Mouse (Mus musculus): ENCODE measurements at regions not wholly inside any gene's neighbourhood (a gene's known extent, or its start where the extent isn't known, plus 50 kb on each side); places are given as distances from the start of the nearest gene placed in this dataset.

GRCm38 (mm10) chr8:34614031-34614526, 502.5 kb upstream of the Gm10131 start:
- 31% methylated on average over 10 of the region's 10 CpGs for WGBS
- no peak overlapping the region for H3K4me3 ChIP-seq (replicated peaks; ENCODE audit: control insufficient read depth, low read depth, low read length)
- H3K27ac ChIP-seq (ENCODE audit: control insufficient read depth, insufficient read depth, low read depth, low read length, poor library complexity) = no peak overlapping the region
- TF ChIP-seq POLR2A (IDR thresholded peaks at IDR 0.05; ENCODE audit: borderline replicate concordance, control insufficient read depth, low read depth, low read length) (no peak), CTCF (IDR thresholded peaks at IDR 0.05; ENCODE audit: control insufficient read depth, insufficient read depth, low read length) (no peak)
- peaks cover 1% of the 10 kb centered on the region; the same call in 1 of the 2 replicates for H3K4me1 ChIP-seq (ENCODE audit: control insufficient read depth, insufficient read depth, low read length)

GRCm38 (mm10) chr8:34613138-34613537, 501.6 kb upstream of the Gm10131 start:
- TF ChIP-seq CTCF (IDR thresholded peaks at IDR 0.05; ENCODE audit: control insufficient read depth, insufficient read depth, low read length) (no peak), POLR2A (IDR thresholded peaks at IDR 0.05; ENCODE audit: borderline replicate concordance, control insufficient read depth, low read depth, low read length) (no peak)
- 62% methylated on average over 5 of the region's 5 CpGs for WGBS
- H3K4me3 ChIP-seq (replicated peaks; ENCODE audit: control insufficient read depth, low read depth, low read length) = no peak overlapping the region
- H3K4me1 ChIP-seq (ENCODE audit: control insufficient read depth, insufficient read depth, low read length) = peaks cover 1% of the 10 kb centered on the region; the same call in 1 of the 2 replicates
- no peak overlapping the region for H3K27ac ChIP-seq (ENCODE audit: control insufficient read depth, insufficient read depth, low read depth, low read length, poor library complexity)

- no peak overlapping the region for H3K4me3 ChIP-seq (replicated peaks; ENCODE audit: control insufficient read depth, low read depth, low read length)
- H3K4me1 ChIP-seq (ENCODE audit: control insufficient read depth, insufficient read depth, low read length) = peaks cover 1% of the 10 kb centered on the region; the same call in 1 of the 2 replicates
- TF ChIP-seq POLR2A (IDR thresholded peaks at IDR 0.05; ENCODE audit: borderline replicate concordance, control insufficient read depth, low read depth, low read length) = no peak
- TF ChIP-seq CTCF (IDR thresholded peaks at IDR 0.05; ENCODE audit: control insufficient read depth, insufficient read depth, low read length) = no peak
- 66% methylated on average over 3 of the region's 3 CpGs for WGBS
- no peak overlapping the region for H3K27ac ChIP-seq (ENCODE audit: control insufficient read depth, insufficient read depth, low read depth, low read length, poor library complexity)
Measured at GRCm38 (mm10) chr8:34612396-34612795, 500.9 kb upstream of the Gm10131 start.

- no peak overlapping the region for H3K4me3 ChIP-seq (replicated peaks; ENCODE audit: control insufficient read depth, low read depth, low read length)
- peaks cover 1% of the 10 kb centered on the region; the same call in 1 of the 2 replicates for H3K4me1 ChIP-seq (ENCODE audit: control insufficient read depth, insufficient read depth, low read length)
- H3K27ac ChIP-seq (ENCODE audit: control insufficient read depth, insufficient read depth, low read depth, low read length, poor library complexity) = no peak overlapping the region
- TF ChIP-seq POLR2A (IDR thresholded peaks at IDR 0.05; ENCODE audit: borderline replicate concordance, control insufficient read depth, low read depth, low read length) (no peak), CTCF (IDR thresholded peaks at IDR 0.05; ENCODE audit: control insufficient read depth, insufficient read depth, low read length) (no peak)
Measured at GRCm38 (mm10) chr8:34610186-34610585, 498.6 kb upstream of the Gm10131 start.

DNA sequence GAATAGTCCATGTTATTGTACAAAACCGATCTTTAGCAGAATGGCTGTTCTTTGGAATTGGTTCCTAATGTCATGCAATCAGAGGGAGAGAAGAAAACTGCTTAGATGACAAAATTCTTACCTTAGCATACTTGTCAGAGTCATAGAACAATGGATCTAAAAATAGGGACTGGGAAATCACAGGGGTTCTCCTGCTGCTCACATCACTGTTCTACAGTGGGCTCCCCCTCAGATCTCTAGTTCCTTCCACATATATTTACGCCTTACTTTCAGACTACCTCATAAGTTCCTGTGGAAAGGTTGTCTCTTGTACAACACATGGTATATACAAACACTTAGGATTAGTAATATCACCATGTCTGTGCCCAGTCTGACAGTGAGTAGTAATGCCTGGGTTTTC, 495.9 kb upstream of the Gm10131 start:
- no peak for TF ChIP-seq CTCF (IDR thresholded peaks at IDR 0.05; ENCODE audit: control insufficient read depth, insufficient read depth, low read length)
- TF ChIP-seq POLR2A (IDR thresholded peaks at IDR 0.05; ENCODE audit: borderline replicate concordance, control insufficient read depth, low read depth, low read length) = no peak
- H3K27ac ChIP-seq (ENCODE audit: control insufficient read depth, insufficient read depth, low read depth, low read length, poor library complexity) = no peak overlapping the region
- 77% methylated on average over 2 of the region's 2 CpGs for WGBS

DNA sequence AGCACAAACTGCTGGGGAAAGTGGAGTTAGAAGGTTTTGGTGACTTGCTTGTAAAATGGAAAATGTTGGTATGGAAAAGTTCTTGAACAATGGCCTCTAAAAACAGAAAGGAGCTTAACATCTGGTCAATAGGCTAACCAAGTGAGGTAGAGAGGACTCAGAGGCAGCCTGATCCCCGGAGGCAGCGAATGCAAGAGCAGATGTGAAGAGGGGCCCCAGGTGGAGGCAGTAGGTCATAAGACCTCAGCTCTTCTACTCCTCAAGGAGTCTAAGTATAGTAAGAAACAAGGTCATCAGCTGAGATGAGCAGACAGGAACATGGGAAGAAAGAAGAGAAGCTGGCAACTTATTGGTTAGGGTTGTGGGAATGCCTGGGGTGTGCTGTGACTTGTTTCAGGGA, 493.5 kb upstream of the Gm10131 start:
- H3K4me1 ChIP-seq (ENCODE audit: control insufficient read depth, insufficient read depth, low read length) = no peaks in the 10 kb centered on the region; the same call in 1 of the 2 replicates
- no peak overlapping the region for H3K4me3 ChIP-seq (replicated peaks; ENCODE audit: control insufficient read depth, low read depth, low read length)
- H3K27ac ChIP-seq (ENCODE audit: control insufficient read depth, insufficient read depth, low read depth, low read length, poor library complexity) = no peak overlapping the region
- 67% methylated on average over 2 of the region's 2 CpGs for WGBS
- TF ChIP-seq CTCF (IDR thresholded peaks at IDR 0.05; ENCODE audit: control insufficient read depth, insufficient read depth, low read length) = no peak
- TF ChIP-seq POLR2A (IDR thresholded peaks at IDR 0.05; ENCODE audit: borderline replicate concordance, control insufficient read depth, low read depth, low read length) = no peak

More for the DNA sequence above, 495.9 kb upstream of the Gm10131 start:
- H3K4me1 ChIP-seq (ENCODE audit: control insufficient read depth, insufficient read depth, low read length) = no peaks in the 10 kb centered on the region
- no peak overlapping the region for H3K4me3 ChIP-seq (replicated peaks; ENCODE audit: control insufficient read depth, low read depth, low read length)

GRCm38 (mm10) chr8:34604581-34604980, 493.0 kb upstream of the Gm10131 start:
- Histone ChIP-seq H3K27ac (ENCODE audit: control insufficient read depth, insufficient read depth, low read depth, low read length, poor library complexity) (no peak overlapping the region), H3K4me1 (ENCODE audit: control insufficient read depth, insufficient read depth, low read length) (no peaks in the 10 kb centered on the region; the same call in 1 of the 2 replicates), H3K4me3 (replicated peaks; ENCODE audit: control insufficient read depth, low read depth, low read length) (no peak overlapping the region)
- 33% methylated on average over 2 of the region's 2 CpGs for WGBS
- TF ChIP-seq CTCF (IDR thresholded peaks at IDR 0.05; ENCODE audit: control insufficient read depth, insufficient read depth, low read length) = no peak
- no peak for TF ChIP-seq POLR2A (IDR thresholded peaks at IDR 0.05; ENCODE audit: borderline replicate concordance, control insufficient read depth, low read depth, low read length)

GRCm38 (mm10) chr8:34601426-34601953, 490.0 kb upstream of the Gm10131 start:
- Histone ChIP-seq H3K4me3 (replicated peaks; ENCODE audit: control insufficient read depth, low read depth, low read length) (no peak overlapping the region), H3K4me1 (ENCODE audit: control insufficient read depth, insufficient read depth, low read length) (peaks cover 3% of the 10 kb centered on the region; the same call in 1 of the 2 replicates), H3K27ac (ENCODE audit: control insufficient read depth, insufficient read depth, low read depth, low read length, poor library complexity) (no peak overlapping the region)
- TF ChIP-seq CTCF (IDR thresholded peaks at IDR 0.05; ENCODE audit: control insufficient read depth, insufficient read depth, low read length) (no peak), POLR2A (IDR thresholded peaks at IDR 0.05; ENCODE audit: borderline replicate concordance, control insufficient read depth, low read depth, low read length) (no peak)
- 74% methylated on average over 3 of the region's 3 CpGs for WGBS
